Mouse (Mus musculus) thymus, postnatal 10 days (tissue): ENCODE measurements around the gene Rbl1.
"Not testable (repeated sequence)": the region's sequence is repeated elsewhere in the genome, so short reads cannot be mapped to it uniquely, and the experiment has no call there.

Experiments
- DNase-seq, 2 experiments: peaks; one replicate each; pipeline ENCODE4 v3.0.0; 2021; ENCODE audit warnings: low spot score in 2 of 2

The Rbl1 gene

DNA sequence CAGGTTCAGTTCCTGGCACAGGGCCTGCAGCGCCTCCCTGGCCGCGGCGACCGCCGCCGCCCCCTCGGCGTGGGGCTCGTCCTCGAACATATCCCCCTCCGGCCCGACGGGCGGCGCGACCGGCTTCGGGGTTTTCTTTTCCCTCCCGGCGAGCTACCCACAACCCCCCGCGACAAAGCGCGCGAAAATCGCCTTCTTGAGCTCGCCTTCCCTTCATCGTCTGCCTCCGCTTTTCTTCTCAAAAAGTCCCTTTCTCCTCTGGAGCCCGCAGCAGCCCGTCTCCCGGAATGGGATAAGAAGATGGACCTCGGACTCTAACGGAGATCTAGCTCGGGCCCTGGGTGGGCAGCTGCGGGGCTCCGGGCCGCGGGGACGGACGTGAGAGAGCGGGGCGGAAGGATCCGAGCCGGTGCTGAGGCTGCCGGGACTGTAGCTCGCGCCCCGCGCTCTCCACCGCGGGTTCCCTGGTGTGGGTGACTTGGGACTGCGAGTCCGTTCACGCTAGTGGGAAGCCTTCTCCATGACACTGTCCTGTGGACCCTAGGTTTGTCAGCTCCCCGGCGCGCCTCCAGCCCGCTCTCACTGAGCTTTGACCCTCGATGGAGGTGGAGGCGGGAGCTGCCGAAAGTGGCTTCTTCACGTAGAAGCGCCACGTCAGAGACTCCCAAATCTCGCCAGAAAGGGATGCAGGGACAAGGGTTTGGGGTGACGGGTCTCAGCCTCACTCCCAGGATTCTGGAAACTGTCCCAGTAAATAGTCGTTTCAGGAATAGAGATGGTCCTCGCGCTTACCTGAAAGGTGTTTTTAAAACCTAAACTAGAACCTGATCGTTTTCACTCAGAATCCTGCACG is at the start of gene Rbl1:
Gene Rbl1 (minus strand): TSS at position 169 of the 853 bp plus-strand sequence.
- peak; percentile 86 to 88 for DNase-seq

DNA sequence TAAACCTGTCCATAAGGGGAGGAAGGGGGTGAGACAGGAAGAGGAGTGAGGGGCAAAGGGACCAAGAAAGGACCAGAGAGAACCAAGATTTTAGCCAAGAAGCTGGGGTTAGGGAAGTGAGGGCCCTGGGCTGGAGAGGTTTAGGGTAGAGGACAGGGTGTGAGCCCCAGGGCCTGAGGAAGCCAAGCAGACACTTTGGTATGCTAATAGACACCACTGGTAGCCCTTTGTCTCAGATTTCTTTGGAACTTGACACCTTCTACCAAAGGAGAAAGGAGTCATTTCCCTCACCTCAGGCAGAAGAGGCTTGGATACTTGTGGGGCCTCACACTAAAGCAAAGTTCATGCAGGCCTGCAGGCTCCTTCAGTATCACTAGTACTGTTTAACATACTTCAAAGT is 43.8 kb upstream of the Rbl1 start:
- DNase-seq, result no peak

- no peak for DNase-seq
These were observed 41.3 kb upstream of the Rbl1 start for GRCm38 (mm10) chr2:157245603-157246002.

DNA sequence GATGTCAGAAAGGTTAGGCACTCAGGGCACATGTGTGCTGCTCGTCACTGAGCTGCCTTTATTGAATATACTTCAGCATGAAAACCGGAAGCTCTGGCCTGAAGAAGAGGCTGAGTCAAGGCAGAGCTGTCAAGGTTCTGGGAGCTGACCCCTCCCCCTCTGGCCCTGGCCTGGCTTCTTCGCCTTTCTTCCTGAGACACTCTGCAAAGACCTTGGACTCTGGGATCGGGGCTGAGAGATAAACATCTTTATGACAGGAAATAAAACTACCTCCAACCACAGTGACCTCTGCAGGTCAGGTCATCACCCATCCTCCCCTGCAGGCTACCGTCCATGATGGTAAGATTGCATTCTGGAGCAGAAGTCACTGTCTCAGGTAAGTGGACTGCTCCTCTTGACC is 40.7 kb upstream of the Rbl1 start:
- DNase-seq, result no peak

DNA sequence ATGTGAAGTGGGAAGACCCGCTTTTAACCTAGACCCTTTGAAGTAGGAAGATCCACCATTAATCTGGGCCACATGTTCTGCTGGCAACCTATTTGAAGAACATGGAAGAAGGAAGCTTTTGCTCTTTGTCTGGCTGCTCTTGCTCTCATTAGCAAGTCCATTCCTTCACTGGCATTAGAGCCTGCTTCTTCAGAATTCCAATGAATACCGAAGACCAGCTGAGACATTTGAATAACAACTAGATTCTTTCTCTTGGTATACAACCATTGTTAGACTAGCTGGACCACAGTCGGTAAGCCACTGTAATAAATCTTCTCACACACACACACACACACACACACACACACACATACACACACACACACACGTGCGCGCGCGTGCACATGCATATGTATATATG is 31.6 kb upstream of the Rbl1 start:
- DNase-seq, result no peak

- DNase-seq, result not testable (repeated sequence)
These were observed 17.6 kb upstream of the Rbl1 start for GRCm38 (mm10) chr2:157221916-157222315.

GRCm38 (mm10) chr2:157220108-157220507 is 15.8 kb upstream of the Rbl1 start:
- no peak for DNase-seq

- no peak for DNase-seq
These were observed 7.4 kb upstream of the Rbl1 start for GRCm38 (mm10) chr2:157211731-157212130.

DNA sequence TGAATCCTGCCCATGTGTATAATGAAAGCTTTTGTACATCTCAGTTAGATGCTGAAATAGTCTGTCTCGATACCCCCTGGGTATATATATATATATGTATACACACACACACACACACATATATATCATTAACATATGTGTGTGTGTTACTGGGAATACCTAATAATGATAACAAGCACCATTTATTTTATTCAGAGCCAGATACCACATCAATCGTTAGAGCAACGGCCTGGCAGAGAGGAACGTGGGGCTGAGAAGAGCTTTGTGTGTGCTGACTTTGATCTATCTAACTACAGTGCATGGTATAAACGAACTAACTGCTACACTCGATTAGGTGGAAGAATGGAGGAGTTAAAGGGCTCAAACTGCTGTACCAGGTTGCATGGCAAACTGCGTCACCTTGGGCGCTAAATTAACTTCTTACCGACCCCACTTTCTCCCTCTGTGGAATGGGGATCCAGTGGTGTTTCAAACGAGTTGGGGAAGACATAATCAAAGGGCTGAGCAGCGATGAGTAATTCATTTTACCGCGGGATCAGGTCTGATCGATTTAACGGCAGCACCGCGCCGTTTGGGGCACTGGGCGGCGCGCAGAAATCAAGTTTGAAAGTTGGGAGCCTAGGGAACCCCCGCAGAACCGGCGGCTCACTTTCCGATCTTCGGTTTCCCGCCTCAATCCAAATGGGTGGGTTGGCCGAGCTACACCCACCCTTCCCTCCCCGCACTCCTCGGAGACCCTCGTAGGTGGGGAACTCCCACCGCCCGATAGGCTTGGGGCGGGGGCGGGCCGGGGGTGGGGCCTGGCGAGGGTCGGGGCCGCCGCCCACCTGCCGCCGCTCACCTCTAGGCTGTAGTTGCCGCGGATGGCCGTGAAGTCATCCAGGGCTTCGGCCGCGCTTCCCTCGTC is 622 bp downstream of the Rbl1 start:
- peak in 1 of 2 experiments; percentile 52 for DNase-seq

DNA sequence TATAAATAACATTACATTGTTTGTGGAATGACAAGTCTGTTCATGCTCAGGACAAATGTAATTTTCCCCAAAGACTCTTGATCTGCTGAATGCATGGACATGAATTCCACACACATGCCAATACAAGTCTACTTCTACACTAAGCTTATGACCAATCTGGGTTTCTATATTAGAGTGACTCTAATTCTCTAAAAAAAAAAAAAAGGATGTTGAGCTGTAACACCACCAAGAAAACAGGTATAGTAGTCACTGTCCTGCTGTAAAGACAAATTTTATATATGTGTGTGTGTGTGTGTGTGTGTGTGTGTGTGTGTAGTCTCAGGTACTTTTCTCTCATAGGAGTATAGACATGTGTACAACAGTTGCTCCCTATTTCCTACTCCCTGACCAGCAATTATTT is 1.3 kb downstream of the Rbl1 start:
- DNase-seq, result no peak

DNA sequence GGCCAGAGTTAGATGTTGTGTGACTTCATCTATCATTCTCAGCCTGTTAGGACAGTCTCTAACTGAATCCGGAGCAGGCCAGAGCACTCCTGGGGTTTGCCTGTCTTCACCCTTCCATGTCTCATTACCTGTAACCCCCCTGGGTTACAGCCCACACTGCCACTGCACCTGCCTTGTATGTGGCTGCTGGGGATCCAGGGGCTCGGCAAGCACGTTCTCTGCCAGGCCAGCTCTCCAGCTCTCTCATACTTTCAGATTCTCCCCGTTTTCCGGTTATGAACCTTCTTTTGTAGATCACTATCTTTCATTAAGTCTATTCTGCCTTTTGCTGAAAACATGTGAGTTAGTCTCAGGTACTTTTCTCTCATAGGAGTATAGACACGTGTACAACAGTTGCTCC is 2.0 kb downstream of the Rbl1 start:
- peak in 1 of 2 experiments; percentile 12 for DNase-seq

GRCm38 (mm10) chr2:157201081-157201830 is 3.1 kb downstream of the Rbl1 start:
- DNase-seq, result peak; percentile 9 to 17

GRCm38 (mm10) chr2:157198405-157198804 is 5.9 kb downstream of the Rbl1 start:
- not testable (repeated sequence) for DNase-seq

DNA sequence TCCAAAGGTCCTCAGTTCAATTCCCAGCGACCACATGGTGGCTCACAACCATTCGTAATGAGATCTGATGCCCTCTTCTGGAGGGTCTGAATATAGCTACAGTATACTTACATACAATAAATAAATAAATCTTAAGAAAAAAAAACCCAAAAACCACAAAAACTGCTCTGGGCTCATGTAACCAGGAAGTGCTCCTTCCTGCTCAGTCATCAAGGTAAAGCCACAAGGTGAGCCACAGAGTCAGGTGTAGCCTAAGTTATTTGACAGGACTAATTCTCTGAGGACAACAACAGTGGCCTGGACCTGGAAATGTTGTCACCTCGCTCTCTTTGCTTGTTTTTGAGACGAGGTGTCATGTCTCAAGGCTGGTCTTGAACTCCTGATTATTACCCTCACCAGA is 13.7 kb downstream of the Rbl1 start:
- DNase-seq, result no peak

DNA sequence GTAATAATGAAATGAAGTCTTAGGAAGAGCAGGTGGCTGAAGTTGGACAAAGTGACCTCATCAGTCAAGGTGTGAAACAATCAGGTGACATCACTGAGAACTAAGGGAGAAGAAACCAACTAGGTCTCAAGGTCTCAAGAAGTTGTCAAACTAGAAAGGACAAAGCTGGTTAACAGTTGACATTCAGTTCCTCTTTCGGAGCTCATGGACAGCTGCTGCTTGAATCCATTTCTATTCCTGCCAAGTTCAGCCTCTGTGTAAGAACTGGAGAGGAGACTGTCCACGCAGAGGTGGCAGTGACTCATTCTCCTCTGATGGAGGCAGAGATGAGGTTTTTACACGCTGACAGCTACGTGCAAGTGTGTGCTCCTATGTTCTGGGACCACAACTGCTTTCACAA is 17.1 kb downstream of the Rbl1 start:
- DNase-seq, result no peak

- DNase-seq, result no peak
These were observed 17.8 kb downstream of the Rbl1 start for GRCm38 (mm10) chr2:157186504-157186903.

DNA sequence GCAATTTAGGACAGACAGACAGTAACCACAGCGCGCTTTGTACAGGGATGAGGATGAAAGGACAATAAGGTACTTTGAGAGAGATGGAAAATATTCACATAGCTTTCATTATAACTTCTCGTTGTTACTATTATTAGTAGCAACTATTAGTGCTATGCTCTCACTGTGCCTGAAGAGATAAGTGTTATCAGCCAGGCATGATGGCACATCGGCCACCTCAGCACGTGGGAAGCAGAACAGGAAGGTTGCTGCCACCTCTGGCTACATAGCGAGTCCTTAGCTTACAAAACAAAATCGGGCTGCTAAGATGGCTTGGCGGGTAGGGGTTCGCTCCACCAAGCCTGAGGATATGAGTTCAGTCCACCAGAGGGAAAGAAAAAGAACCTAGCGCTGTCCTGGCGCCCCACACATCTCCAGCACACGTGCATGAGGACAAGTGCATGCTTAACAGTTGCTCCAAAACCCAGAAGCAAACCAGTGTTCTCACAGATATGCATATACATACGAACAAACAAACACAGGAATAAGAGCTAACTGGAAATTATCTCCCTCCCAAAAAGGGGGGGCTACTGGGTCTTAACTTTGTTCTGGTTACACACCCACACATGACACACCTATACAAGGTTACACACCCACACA is 19.2 kb downstream of the Rbl1 start:
- no peak for DNase-seq

DNA sequence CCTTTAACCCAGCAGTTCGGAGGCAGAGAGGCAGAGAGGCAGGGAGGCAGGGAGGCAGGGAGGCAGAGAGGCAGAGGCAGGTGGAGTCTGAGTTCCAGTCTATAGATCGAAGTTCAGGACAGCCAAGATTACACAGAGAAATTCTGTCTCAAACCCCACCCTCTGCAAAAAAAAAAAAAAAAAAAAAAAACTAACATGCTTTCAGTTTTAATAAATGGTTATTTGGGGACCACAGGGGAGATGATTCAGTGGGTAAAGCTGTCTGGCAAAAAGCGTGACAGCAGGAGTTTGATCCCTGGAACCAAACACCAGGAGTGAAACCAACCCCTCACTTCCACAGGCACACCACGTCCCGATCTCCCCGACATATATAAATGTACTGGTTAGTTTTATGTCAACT is 26.2 kb downstream of the Rbl1 start:
- DNase-seq, result no peak

DNA sequence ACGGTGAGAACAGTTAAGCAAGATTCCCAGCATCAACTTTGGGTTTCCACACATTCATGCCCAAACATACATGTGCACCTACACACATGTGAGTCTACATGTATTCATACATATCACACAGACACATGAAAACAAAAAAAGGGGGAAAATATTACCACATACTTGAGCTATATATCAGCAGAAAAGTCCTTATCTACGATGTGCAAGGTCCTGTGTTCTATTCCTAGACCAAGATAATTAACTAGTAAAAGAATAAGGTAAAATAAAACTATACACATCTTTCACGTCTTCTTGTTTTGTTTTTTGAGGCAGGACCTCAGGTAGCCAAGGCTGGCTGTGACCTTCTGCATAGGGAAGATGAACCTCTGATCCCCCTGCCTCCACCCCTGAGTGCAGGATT is 28.1 kb downstream of the Rbl1 start:
- DNase-seq, result no peak

DNA sequence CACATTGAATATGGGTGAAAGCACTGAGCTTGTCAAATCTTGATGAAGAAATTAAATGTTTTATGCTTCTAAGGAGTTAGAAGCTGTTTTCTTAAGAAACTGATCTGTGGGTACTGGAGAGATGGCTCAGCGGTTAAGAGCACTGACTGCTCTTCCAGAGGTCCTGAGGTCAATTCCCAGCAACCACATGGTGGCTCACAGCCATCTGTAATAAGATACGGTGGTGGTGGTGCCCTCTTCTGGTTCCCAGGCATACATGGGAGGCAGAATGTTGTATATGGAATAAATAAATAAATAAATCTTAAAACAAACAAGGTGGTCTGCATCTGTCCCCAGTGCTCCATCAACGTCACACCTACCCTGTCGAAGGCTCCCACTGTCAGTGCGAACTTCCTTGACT is 29.9 kb downstream of the Rbl1 start:
- DNase-seq, result no peak

DNA sequence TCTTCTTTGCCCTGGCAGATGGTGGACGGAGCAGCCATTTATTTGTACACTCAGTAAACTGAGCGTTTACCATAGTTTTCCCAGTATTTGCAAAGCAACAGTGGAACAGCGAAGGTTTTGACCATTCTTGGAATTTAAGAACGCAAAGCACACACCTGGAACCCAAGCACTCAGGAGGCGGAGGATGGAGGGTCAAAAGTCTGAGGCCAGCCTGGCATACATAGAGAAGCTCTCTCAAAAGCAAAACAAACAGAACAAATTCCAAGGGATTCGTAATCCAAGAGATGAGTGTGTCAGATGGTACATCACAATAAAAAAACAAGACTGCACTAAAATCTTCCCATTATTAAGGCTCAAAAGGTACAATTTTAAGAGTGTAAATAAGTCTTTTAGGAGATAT is 30.8 kb downstream of the Rbl1 start:
- DNase-seq, result no peak

DNA sequence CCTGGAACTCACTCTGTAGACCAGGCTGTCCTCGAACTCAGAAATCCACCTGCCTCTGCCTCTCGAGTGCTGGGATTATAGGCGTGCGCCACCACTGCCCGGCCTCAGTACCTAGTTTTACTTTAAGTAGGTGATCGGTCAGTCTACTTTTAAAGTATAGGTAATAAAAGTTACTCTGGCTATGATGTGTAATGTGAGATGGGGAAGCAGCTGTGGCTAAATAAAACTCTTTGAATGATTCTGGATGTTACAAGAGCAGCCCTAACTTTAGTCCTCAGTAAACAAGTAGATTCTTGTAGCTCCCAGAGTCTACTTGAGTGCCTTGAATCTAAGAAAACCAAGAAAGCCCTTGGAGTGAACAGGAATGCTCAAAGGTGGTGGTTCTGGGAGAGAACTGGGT is 31.4 kb downstream of the Rbl1 start:
- DNase-seq, result no peak
